Mouse (Mus musculus) liver, embryonic 15.5 days (tissue): ENCODE data around the gene Ceacam11. TPM values are rescaled to one million over a fixed set of nuclear protein-coding genes. Genes with fewer than 3 reads are reported as not detected.
"Not testable (repeated sequence)": the region's sequence is repeated elsewhere in the genome, so short reads cannot be mapped to it uniquely, and the experiment has no call there.

ENCODE experiments used
- ATAC-seq: fragments of 200-750 bp; cut with Nextera tagmentation; 2 replicates; pipeline ENCODE4 v1.8.0; 2017; ENCODE audit warnings: moderate number of reproducible peaks, mild to moderate bottlenecking, moderate library complexity; ENCODE audit not compliant: insufficient read depth
- H3K27ac ChIP-seq: fragments of 300-500 bp; sonication (generic); replicated peaks from 2 replicates; pipeline ENCODE4 v1.5.1; 2015; ENCODE audit warnings: mild to moderate bottlenecking, inconsistent platforms
- H3K27me3 ChIP-seq: fragments of 300-500 bp; sonication (generic); 2 replicates; pipeline ENCODE4 v1.6.1; 2015; ENCODE audit warnings: mild to moderate bottlenecking, inconsistent platforms
- H3K36me3 ChIP-seq: fragments of 300-500 bp; sonication (generic); replicated peaks from 2 replicates; pipeline ENCODE4 v1.6.1; 2015; ENCODE audit warnings: moderate library complexity, mild to moderate bottlenecking, inconsistent platforms
- H3K4me1 ChIP-seq: fragments of 300-500 bp; sonication (generic); replicated peaks from 2 replicates; pipeline ENCODE4 v1.6.1; 2015; ENCODE audit warnings: inconsistent platforms
- H3K4me2 ChIP-seq: fragments of 300-500 bp; sonication (generic); 2 replicates; pipeline ENCODE4 v1.6.1; 2015; ENCODE audit warnings: moderate library complexity, mild to moderate bottlenecking, inconsistent platforms
- H3K4me3 ChIP-seq: fragments of 300-500 bp; sonication (generic); replicated peaks from 2 replicates; pipeline ENCODE4 v1.5.1; 2015; ENCODE audit warnings: mild to moderate bottlenecking, inconsistent platforms
- H3K9ac ChIP-seq: fragments of 300-500 bp; sonication (generic); 2 replicates; pipeline ENCODE4 v1.6.1; 2015; ENCODE audit warnings: moderate library complexity, mild to moderate bottlenecking, inconsistent platforms
- H3K9me3 ChIP-seq: fragments of 300-500 bp; sonication (generic); replicated peaks from 2 replicates; pipeline ENCODE4 v1.6.1; 2016; ENCODE audit warnings: inconsistent platforms
- WGBS: fragments of 180-500 bp; shearing (Covaris S2); methylation state at CpG from one replicate; pipeline ENCODE4 v1.1.7; 2015; ENCODE audit warnings: mixed read lengths; ENCODE audit not compliant: insufficient replicate concordance; 5-methylcytosine and 5-hydroxymethylcytosine counted together
- microRNA-seq: library from miRNA; unstranded; fragments of <30 nt; microRNA quantifications from one replicate; pipeline ENCODE4, GENCODE M21; 2016
- polyA plus RNA-seq: library from polyadenylated mRNA; unstranded; fragments of >200 nt; fragmentation: Nextera tagmentation; extraction: Ambion mirVana; gene quantifications from 2 replicates; pipeline ENCODE4 v1.2.1, GENCODE M21; 2015

The Ceacam11 gene
- polyA plus RNA-seq, result not detected in 2 replicates

GRCm38 (mm10) chr7:17971824-17972223 lies at the start of gene Ceacam11:
Gene Ceacam11, plus strand, starts transcription at chr7:17972124.
- H3K27me3 ChIP-seq, result no peaks in the 10 kb centered on the region
- WGBS, result 51% methylated on average over 4 of the region's 4 CpGs

GRCm38 (mm10) chr7:18001131-18001530 lies 29.2 kb downstream of the Ceacam11 start:
- not testable (repeated sequence) for H3K4me2 ChIP-seq, H3K9ac ChIP-seq, H3K36me3 ChIP-seq, ATAC-seq, H3K4me3 ChIP-seq, H3K4me1 ChIP-seq, H3K9me3 ChIP-seq, H3K27me3 ChIP-seq, H3K27ac ChIP-seq
- 82% methylated on average over 1 of the region's 1 CpGs for WGBS

More at GRCm38 (mm10) chr7:17971824-17972223, at the start of gene Ceacam11:
- Histone ChIP-seq H3K4me2 (no peak within 1 kb of the TSS), H3K27ac (no peak within 1 kb of the TSS), H3K4me1 (no peaks in the 10 kb centered on the region), H3K9me3 (no peaks in the 10 kb centered on the region), H3K4me3 (no peak within 1 kb of the TSS), H3K36me3 (no peaks in the 10 kb centered on the region), H3K9ac (no peak within 1 kb of the TSS)
- ATAC-seq, result no peak

GRCm38 (mm10) chr7:18009589-18009988 lies 37.7 kb downstream of the Ceacam11 start, which contains the start of gene Ceacam13:
Gene Ceacam13, plus strand, starts transcription at chr7:18009889.
- H3K27me3 ChIP-seq, result no peaks in the 10 kb centered on the region
- 49% methylated on average over 4 of the region's 4 CpGs for WGBS
- H3K4me3 ChIP-seq, result no peak within 1 kb of the TSS
- ATAC-seq, result no peak
- H3K4me2 ChIP-seq, result no peak within 1 kb of the TSS
- H3K27ac ChIP-seq, result no peak within 1 kb of the TSS
- H3K4me1 ChIP-seq, result no peaks in the 10 kb centered on the region
- H3K9ac ChIP-seq, result no peak within 1 kb of the TSS
- H3K36me3 ChIP-seq, result no peaks in the 10 kb centered on the region
- H3K9me3 ChIP-seq, result no peaks in the 10 kb centered on the region

Small RNA genes lying within 50 kb of the gene (microRNA-seq; reads per million reads assigned to microRNA genes)
- gene Gm22414, result not detected

Other genes with a start within 250 kb of the Ceacam11 start
- gene Ceacam14, start 159.5 kb upstream of the Ceacam11 start, polyA plus RNA-seq, result not detected in 2 replicates
- gene Gm5155, start 100.4 kb upstream of the Ceacam11 start, polyA plus RNA-seq, result not detected in 2 replicates
- gene Ceacam13, start 37.8 kb downstream of the Ceacam11 start, polyA plus RNA-seq, result not detected in 2 replicates
- not detected in 2 replicates for gene Ceacam12, start 93.8 kb downstream of the Ceacam11 start, polyA plus RNA-seq
- not detected in 2 replicates for gene Igfl3, start 204.4 kb downstream of the Ceacam11 start, polyA plus RNA-seq